Mouse (Mus musculus): ENCODE results near the gene Traf5. TPM values are rescaled to one million over a fixed set of nuclear protein-coding genes. Genes with fewer than 3 reads are reported as not detected.

Gene Traf5
- polyA plus RNA-seq, 1 experiment from 2014 or later: 21.3 TPM

- Histone ChIP-seq H3K4me3 (ENCODE audit: low read depth, low read length) (no peak overlapping the region), H3K4me2 (ENCODE audit: low read length) (no peak overlapping the region), H3K27me3 (replicated peaks; ENCODE audit: control insufficient read depth, insufficient read depth, low read length) (no peaks in the 10 kb centered on the region), H3K9ac (ENCODE audit: low read length) (no peak overlapping the region), H3K36me3 (ENCODE audit: control insufficient read depth, insufficient read depth, low read length) (no peaks in the 10 kb centered on the region), H3K4me1 (replicated peaks; ENCODE audit: control insufficient read depth, insufficient read depth, low read length) (peaks cover 21% of the 10 kb centered on the region), H3K9me3 (ENCODE audit: control insufficient read depth, low read length) (no peaks in the 10 kb centered on the region), H3K27ac (ENCODE audit: low read depth) (no peak overlapping the region)
- no peak for DNase-seq (ENCODE audit: low spot score)
- WGBS: 82% methylated on average over 4 of the region's 4 CpGs
- ATAC-seq (replicated peaks; ENCODE audit: low FRiP score, low TSS enrichment, low read depth): no peak
Measured at GRCm38 (mm10) chr1:192088011-192088410, 4.3 kb downstream of the Traf5 start.

GRCm38 (mm10) chr1:192087098-192087497 is 5.3 kb downstream of the Traf5 start:
- H3K9ac ChIP-seq (ENCODE audit: low read length): no peak overlapping the region
- no peaks in the 10 kb centered on the region for H3K36me3 ChIP-seq (ENCODE audit: control insufficient read depth, insufficient read depth, low read length)
- no peaks in the 10 kb centered on the region for H3K27me3 ChIP-seq (replicated peaks; ENCODE audit: control insufficient read depth, insufficient read depth, low read length)
- DNase-seq (ENCODE audit: low spot score) (no peak), ATAC-seq (replicated peaks; ENCODE audit: low FRiP score, low TSS enrichment, low read depth) (no peak)
- no peak overlapping the region for H3K4me3 ChIP-seq (ENCODE audit: low read depth, low read length)
- 77% methylated on average over 4 of the region's 4 CpGs for WGBS
- peaks cover 21% of the 10 kb centered on the region for H3K4me1 ChIP-seq (replicated peaks; ENCODE audit: control insufficient read depth, insufficient read depth, low read length)
- no peaks in the 10 kb centered on the region for H3K9me3 ChIP-seq (ENCODE audit: control insufficient read depth, low read length)
- H3K4me2 ChIP-seq (ENCODE audit: low read length): no peak overlapping the region
- no peak overlapping the region for H3K27ac ChIP-seq (ENCODE audit: low read depth)

- Histone ChIP-seq H3K4me3 (ENCODE audit: low read depth, low read length) (no peak overlapping the region), H3K4me2 (ENCODE audit: low read length) (no peak overlapping the region), H3K27me3 (replicated peaks; ENCODE audit: control insufficient read depth, insufficient read depth, low read length) (no peaks in the 10 kb centered on the region), H3K9me3 (ENCODE audit: control insufficient read depth, low read length) (peaks cover 5% of the 10 kb centered on the region), H3K9ac (ENCODE audit: low read length) (no peak overlapping the region), H3K4me1 (replicated peaks; ENCODE audit: control insufficient read depth, insufficient read depth, low read length) (peaks cover 18% of the 10 kb centered on the region), H3K36me3 (ENCODE audit: control insufficient read depth, insufficient read depth, low read length) (no peaks in the 10 kb centered on the region), H3K27ac (ENCODE audit: low read depth) (no peak overlapping the region)
- 83% methylated on average over 12 of the region's 12 CpGs for WGBS
- DNase-seq (ENCODE audit: low spot score): no peak
- no peak for ATAC-seq (replicated peaks; ENCODE audit: low FRiP score, low TSS enrichment, low read depth)
Measured at GRCm38 (mm10) chr1:192086279-192087037, 5.9 kb downstream of the Traf5 start.

GRCm38 (mm10) chr1:192085218-192085617 is 7.1 kb downstream of the Traf5 start:
- Histone ChIP-seq H3K36me3 (ENCODE audit: control insufficient read depth, insufficient read depth, low read length) (no peaks in the 10 kb centered on the region), H3K4me1 (replicated peaks; ENCODE audit: control insufficient read depth, insufficient read depth, low read length) (peaks cover 5% of the 10 kb centered on the region; the same call in 1 of the 2 replicates), H3K9ac (ENCODE audit: low read length) (no peak overlapping the region), H3K27me3 (replicated peaks; ENCODE audit: control insufficient read depth, insufficient read depth, low read length) (no peaks in the 10 kb centered on the region), H3K27ac (ENCODE audit: low read depth) (no peak overlapping the region), H3K4me2 (ENCODE audit: low read length) (no peak overlapping the region), H3K9me3 (ENCODE audit: control insufficient read depth, low read length) (peaks cover 9% of the 10 kb centered on the region), H3K4me3 (ENCODE audit: low read depth, low read length) (no peak overlapping the region)
- WGBS: 95% methylated on average over 10 of the region's 10 CpGs
- ATAC-seq (replicated peaks; ENCODE audit: low FRiP score, low TSS enrichment, low read depth) (no peak), DNase-seq (ENCODE audit: low spot score) (no peak)

GRCm38 (mm10) chr1:192082646-192083045 is 9.7 kb downstream of the Traf5 start:
- no peaks in the 10 kb centered on the region for H3K27me3 ChIP-seq (replicated peaks; ENCODE audit: control insufficient read depth, insufficient read depth, low read length)
- 93% methylated on average over 1 of the region's 1 CpGs for WGBS
- no peak for ATAC-seq (replicated peaks; ENCODE audit: low FRiP score, low TSS enrichment, low read depth)

GRCm38 (mm10) chr1:192081129-192081528 is 11.2 kb downstream of the Traf5 start:
- 92% methylated on average over 2 of the region's 2 CpGs for WGBS

More at GRCm38 (mm10) chr1:192082646-192083045, 9.7 kb downstream of the Traf5 start:
- no peak for DNase-seq (ENCODE audit: low spot score)
- Histone ChIP-seq H3K4me3 (ENCODE audit: low read depth, low read length) (no peak overlapping the region), H3K27ac (ENCODE audit: low read depth) (no peak overlapping the region), H3K9ac (ENCODE audit: low read length) (no peak overlapping the region), H3K36me3 (ENCODE audit: control insufficient read depth, insufficient read depth, low read length) (no peaks in the 10 kb centered on the region), H3K9me3 (ENCODE audit: control insufficient read depth, low read length) (peaks cover 9% of the 10 kb centered on the region), H3K4me1 (replicated peaks; ENCODE audit: control insufficient read depth, insufficient read depth, low read length) (peaks cover 16% of the 10 kb centered on the region; the same call in 1 of the 2 replicates), H3K4me2 (ENCODE audit: low read length) (no peak overlapping the region)

GRCm38 (mm10) chr1:192079121-192079520 is 13.2 kb downstream of the Traf5 start:
- Histone ChIP-seq H3K36me3 (ENCODE audit: control insufficient read depth, insufficient read depth, low read length) (no peaks in the 10 kb centered on the region), H3K4me3 (ENCODE audit: low read depth, low read length) (no peak overlapping the region), H3K27ac (ENCODE audit: low read depth) (no peak overlapping the region), H3K4me2 (ENCODE audit: low read length) (no peak overlapping the region), H3K27me3 (replicated peaks; ENCODE audit: control insufficient read depth, insufficient read depth, low read length) (no peaks in the 10 kb centered on the region), H3K9ac (ENCODE audit: low read length) (no peak overlapping the region), H3K4me1 (replicated peaks; ENCODE audit: control insufficient read depth, insufficient read depth, low read length) (peaks cover 39% of the 10 kb centered on the region), H3K9me3 (ENCODE audit: control insufficient read depth, low read length) (peaks cover 9% of the 10 kb centered on the region)
- WGBS: 90% methylated on average over 1 of the region's 1 CpGs
- DNase-seq (ENCODE audit: low spot score): no peak
- no peak for ATAC-seq (replicated peaks; ENCODE audit: low FRiP score, low TSS enrichment, low read depth)

More at GRCm38 (mm10) chr1:192081129-192081528, 11.2 kb downstream of the Traf5 start:
- Histone ChIP-seq H3K27me3 (replicated peaks; ENCODE audit: control insufficient read depth, insufficient read depth, low read length) (no peaks in the 10 kb centered on the region), H3K4me3 (ENCODE audit: low read depth, low read length) (no peak overlapping the region), H3K4me1 (replicated peaks; ENCODE audit: control insufficient read depth, insufficient read depth, low read length) (peaks cover 29% of the 10 kb centered on the region), H3K4me2 (ENCODE audit: low read length) (no peak overlapping the region), H3K9me3 (ENCODE audit: control insufficient read depth, low read length) (peaks cover 9% of the 10 kb centered on the region), H3K27ac (ENCODE audit: low read depth) (no peak overlapping the region), H3K9ac (ENCODE audit: low read length) (no peak overlapping the region), H3K36me3 (ENCODE audit: control insufficient read depth, insufficient read depth, low read length) (no peaks in the 10 kb centered on the region)
- DNase-seq (ENCODE audit: low spot score) (no peak), ATAC-seq (replicated peaks; ENCODE audit: low FRiP score, low TSS enrichment, low read depth) (no peak)

- H3K27me3 ChIP-seq (replicated peaks; ENCODE audit: control insufficient read depth, insufficient read depth, low read length): no peaks in the 10 kb centered on the region
- no peak overlapping the region for H3K4me3 ChIP-seq (ENCODE audit: low read depth, low read length)
- no peaks in the 10 kb centered on the region for H3K36me3 ChIP-seq (ENCODE audit: control insufficient read depth, insufficient read depth, low read length)
- H3K4me1 ChIP-seq (replicated peaks; ENCODE audit: control insufficient read depth, insufficient read depth, low read length): peaks cover 39% of the 10 kb centered on the region
- whole genome bisulfite sequencing: 32% methylated on average over 3 of the region's 3 CpGs
- no peak overlapping the region for H3K9ac ChIP-seq (ENCODE audit: low read length)
- DNase-seq (ENCODE audit: low spot score) (no peak), ATAC-seq (replicated peaks; ENCODE audit: low FRiP score, low TSS enrichment, low read depth) (no peak)
- H3K4me2 ChIP-seq (ENCODE audit: low read length): no peak overlapping the region
- no peak overlapping the region for H3K27ac ChIP-seq (ENCODE audit: low read depth)
- peaks cover 9% of the 10 kb centered on the region for H3K9me3 ChIP-seq (ENCODE audit: control insufficient read depth, low read length)
Measured at GRCm38 (mm10) chr1:192078406-192078805, 14.0 kb downstream of the Traf5 start.
